Comparison of ENCODE assay signal across 23 mouse cellular contexts in genomic region chr13:70641381-70641780, GRCm38 (mm10). TPM values are rescaled to one million over a fixed set of nuclear protein-coding genes. Genes with fewer than 3 reads are reported as not detected.
DNase-seq lines count a peak whose midpoint lies in the region; ATAC-seq and TF ChIP-seq lines count a peak whose summit lies in the region.
"Had no signal": no experiment of that assay in that cellular context is flagged by ENCODE, and none has a peak within 500 bp of the region (broad histone marks: within the 10 kb centered on the region; RNA-seq: fewer than 3 reads in every experiment).

No protein-coding gene starts in this region.

- intact Hi-C loops in left cerebral cortex, postnatal 4 days (cut with DNase I) = no loop called here

- H3K4me1 ChIP-seq in liver, embryonic 11.5 days (replicated peaks; ENCODE audit: control insufficient read depth, insufficient read depth, low read length) = peaks cover 4% of the 10 kb centered on the region
- peaks cover 13% of the 10 kb centered on the region for H3K4me1 ChIP-seq in bone marrow macrophage, adult 2 months (ENCODE audit: control insufficient read depth, insufficient read depth, low read length)
- peaks cover 4% of the 10 kb centered on the region; the same call in 1 of the 2 replicates for H3K4me1 ChIP-seq in lung, postnatal 0 days (ENCODE audit: insufficient read depth, low read depth, low read length)

- WGBS in liver, embryonic 11.5 days = 67% methylated on average over 5 of the region's 5 CpGs
- 47% methylated on average over 5 of the region's 5 CpGs for WGBS in lung, postnatal 0 days

- H3K27me3 ChIP-seq in liver, embryonic 11.5 days (replicated peaks; ENCODE audit: control insufficient read depth, insufficient read depth, low read length) = no peaks in the 10 kb centered on the region
- H3K27me3 ChIP-seq in lung, postnatal 0 days (replicated peaks; ENCODE audit: insufficient read depth, low read length) = no peaks in the 10 kb centered on the region
- H3K27me3 ChIP-seq: hindbrain, embryonic 12.5 days; kidney, embryonic 15.5 days; limb, embryonic 12.5 days had no signal

- peak; percentile 22 for DNase-seq in liver, embryonic 11.5 days (ENCODE audit: low spot score)
- DNase-seq in liver = no peak
- DNase-seq in lung, postnatal 0 days (ENCODE audit: low spot score) = peak; percentile 93
- DNase-seq in right cerebral cortex, postnatal 10 days (ENCODE audit: low spot score in 2 of 2) = no peak
- no peak for DNase-seq in kidney, adult 11 months
- no peak for DNase-seq in left cerebral cortex, postnatal 4 days
- DNase-seq: adrenal gland, adult 2 months; cerebellum, adult 2 months; forebrain, postnatal 0 days; gastrocnemius, adult 2 months; heart, adult 2 months; lung, embryonic 14.5 days; retina, postnatal 1 day; thymus, adult 2 months had no signal

- no peak overlapping the region for H3K4me3 ChIP-seq in liver, embryonic 11.5 days (ENCODE audit: low read depth, low read length)
- H3K4me3 ChIP-seq in bone marrow macrophage, adult 2 months (ENCODE audit: insufficient read depth, low read length) = peak overlapping the region; percentile 24
- no peak overlapping the region for H3K4me3 ChIP-seq in lung, postnatal 0 days (ENCODE audit: low read depth, low read length)
- H3K4me3 ChIP-seq: embryonic facial prominence, embryonic 12.5 days; gastrocnemius, adult 2 months; heart, adult 2 months; hindbrain, embryonic 12.5 days; kidney, embryonic 15.5 days; layer of hippocampus, adult 2 months; limb, embryonic 12.5 days; midbrain, embryonic 10.5 days had no signal

- no peaks in the 10 kb centered on the region for H3K9me3 ChIP-seq in liver, embryonic 11.5 days (ENCODE audit: control insufficient read depth, low read length)
- no peaks in the 10 kb centered on the region for H3K9me3 ChIP-seq in lung, postnatal 0 days (ENCODE audit: low read length)
- H3K9me3 ChIP-seq: embryonic facial prominence, embryonic 12.5 days; hindbrain, embryonic 12.5 days; kidney, embryonic 15.5 days; limb, embryonic 12.5 days; midbrain, embryonic 10.5 days had no signal

- H3K9ac ChIP-seq in liver, embryonic 11.5 days (ENCODE audit: low read depth, low read length) = no peak overlapping the region
- H3K9ac ChIP-seq in lung, postnatal 0 days (replicated peaks; ENCODE audit: low read depth) = no peak overlapping the region
- H3K9ac ChIP-seq: embryonic facial prominence, embryonic 12.5 days; forebrain, postnatal 0 days; hindbrain, embryonic 12.5 days; kidney, embryonic 15.5 days; limb, embryonic 12.5 days; lung, embryonic 14.5 days had no signal

- ATAC-seq in liver, embryonic 11.5 days (replicated peaks; ENCODE audit: low FRiP score) = no peak
- ATAC-seq in lung, postnatal 0 days = peak; percentile 53
- ATAC-seq in monocyte, adult 5-6 weeks (replicated peaks; ENCODE audit: insufficient number of reproducible peaks, low FRiP score, low TSS enrichment, poor library complexity, severe bottlenecking) = peak; percentile 19; the same call in 1 of the 2 replicates
- ATAC-seq: forebrain, postnatal 0 days; inflammation-experienced regulatory T-cells, adult 6 months had no signal

- no peaks in the 10 kb centered on the region for H3K36me3 ChIP-seq in liver, embryonic 11.5 days (ENCODE audit: control insufficient read depth, insufficient read depth, low read length)
- no peaks in the 10 kb centered on the region for H3K36me3 ChIP-seq in lung, postnatal 0 days (ENCODE audit: insufficient read depth, low read length)
- H3K36me3 ChIP-seq: embryonic facial prominence, embryonic 12.5 days; hindbrain, embryonic 12.5 days; kidney, embryonic 15.5 days; limb, embryonic 12.5 days; midbrain, embryonic 10.5 days had no signal

- peak; percentile 95 for TF ChIP-seq EP300 in lung, postnatal 0 days (IDR thresholded peaks at IDR 0.05)

- no peak overlapping the region for H3K4me2 ChIP-seq in liver, embryonic 11.5 days
- H3K4me2 ChIP-seq in lung, postnatal 0 days (replicated peaks; ENCODE audit: low read depth, low read length) = no peak overlapping the region
- H3K4me2 ChIP-seq: embryonic facial prominence, embryonic 12.5 days; hindbrain, embryonic 12.5 days; kidney, embryonic 15.5 days; limb, embryonic 12.5 days; lung, embryonic 14.5 days had no signal

- TF ChIP-seq CTCF in bone marrow macrophage, adult 2 months (IDR thresholded peaks at IDR 0.05; ENCODE audit: low read depth, low read length) = no peak
- no peak for TF ChIP-seq CTCF in lung, postnatal 0 days (IDR thresholded peaks at IDR 0.05)

- no peak overlapping the region for H3K27ac ChIP-seq in liver, embryonic 11.5 days (ENCODE audit: low read depth, low read length)
- H3K27ac ChIP-seq in bone marrow macrophage, adult 2 months (ENCODE audit: insufficient read depth, low read depth, low read length) = 0 out of 2 replicates have a peak overlapping the region, but pooled peaks have one; percentile 1
- peak overlapping the region; percentile 71 for H3K27ac ChIP-seq in lung, postnatal 0 days (ENCODE audit: low read length)
- H3K27ac ChIP-seq: embryonic facial prominence, embryonic 12.5 days; gastrocnemius, adult 2 months; heart, adult 2 months; hindbrain, embryonic 12.5 days; kidney, embryonic 15.5 days; layer of hippocampus, adult 2 months; limb, embryonic 12.5 days; midbrain, embryonic 10.5 days had no signal

- TF ChIP-seq POLR2A in bone marrow macrophage, adult 2 months (IDR thresholded peaks at IDR 0.05; ENCODE audit: borderline replicate concordance, low read depth, low read length) = no peak

RNA-seq across cellular contexts. Expression of gene Ice1, which starts 3.9 kb away (rescaled TPM):
- polyA plus RNA-seq in liver, embryonic 11.5 days (2014; fragmentation: Nextera tagmentation; extraction: Ambion mirVana) = 19.5 and 22.0 TPM in 2 replicates
- 19.8 and 22.7 TPM in 2 replicates for polyA plus RNA-seq in bone marrow macrophage, adult 2 months (2012; ENCODE audit: insufficient read depth, insufficient read length, missing spikeins)
- 10.8 and 12.3 TPM in 2 replicates for polyA plus RNA-seq in lung, postnatal 0 days (2015; fragmentation: Nextera tagmentation; extraction: Ambion mirVana)
- 34.4 to 51.3 TPM (median 38.3 TPM) in 3 replicates for total RNA-seq in monocyte, adult 5-6 weeks (2017)
- total RNA-seq in left cerebral cortex, postnatal 4 days (2021) = 100 to 1,000 TPM; 103 to 105 TPM

Comparison
In these comparisons a context has a peak if more than half of its experiments do, and no peak if none do; other contexts are left out.
1. DNase-seq: peak in liver, embryonic 11.5 days (single experiment) and lung, postnatal 0 days (single experiment); none in liver (single experiment), right cerebral cortex, postnatal 10 days (0 of 2), kidney, adult 11 months (single experiment) and left cerebral cortex, postnatal 4 days (single experiment).